Mouse (Mus musculus): ENCODE results near the gene Rpl13a.

DNA sequence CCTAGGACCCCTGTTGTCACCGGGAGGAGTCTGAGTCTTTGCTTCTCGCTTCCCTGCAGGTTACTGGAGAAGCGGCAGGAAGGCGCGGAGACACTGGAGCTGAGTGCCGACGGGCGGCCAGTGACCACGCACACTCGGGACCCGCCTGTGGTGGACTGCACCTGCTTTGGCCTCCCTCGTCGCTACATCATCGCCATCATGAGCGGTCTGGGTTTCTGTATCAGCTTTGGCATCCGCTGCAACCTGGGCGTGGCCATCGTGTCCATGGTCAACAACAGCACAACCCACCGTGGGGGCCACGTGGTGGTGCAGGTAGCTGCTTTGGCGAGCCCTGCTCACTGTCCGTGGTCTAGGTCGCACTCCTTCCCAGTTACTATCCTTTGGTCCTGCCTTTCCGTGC, 40.1 kb upstream of the Rpl13a start:
- TF ChIP-seq CTCF (IDR thresholded peaks at IDR 0.05; ENCODE audit: borderline replicate concordance, control insufficient read depth, extremely low read depth, insufficient read depth, low read length, poor library complexity) (no peak), POLR2A (IDR thresholded peaks at IDR 0.05; ENCODE audit: control insufficient read depth, extremely low read depth, insufficient read depth, low read length, poor library complexity) (no peak)
